Mouse (Mus musculus) erythroblast, embryonic 14.5 days (primary cell): ENCODE results near the gene Fbxo46.

Experiments
- GATA1 ChIP-seq: IDR thresholded peaks from 2 replicates; pipeline ENCODE4 v1.6.1; 2012; ENCODE audit warnings: low read length, inconsistent platforms, mixed read lengths
- TAL1 ChIP-seq: IDR thresholded peaks from 3 replicates; pipeline ENCODE4 v1.6.1; 2012; ENCODE audit warnings: low read length, inconsistent platforms, mixed read lengths

DNA sequence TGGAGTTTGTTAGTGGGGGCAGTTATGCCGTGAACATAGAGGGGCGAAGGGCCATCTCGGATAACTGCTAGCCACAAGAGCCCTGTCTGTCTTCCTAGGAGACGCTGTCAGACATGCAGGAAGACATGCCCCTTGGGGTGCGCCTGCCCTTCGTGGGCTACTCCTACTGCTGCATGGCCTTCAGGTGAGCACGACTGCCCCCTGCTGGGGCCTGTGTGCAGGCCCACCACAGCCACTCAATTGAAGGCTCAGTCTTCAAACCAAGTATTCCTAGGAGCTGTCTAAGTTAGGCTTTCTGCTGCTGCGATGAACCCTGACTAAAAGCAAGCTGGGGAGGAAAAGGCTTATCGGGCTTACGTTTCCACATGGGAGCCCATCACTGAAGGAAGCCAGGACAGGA, 30.8 kb upstream of the Fbxo46 start:
- no peak for TF ChIP-seq GATA1
- no peak for TF ChIP-seq TAL1
